Mouse (Mus musculus) hindbrain, embryonic 11.5 days (tissue): ENCODE results near the gene Olfr446. TPM values are rescaled to one million over a fixed set of nuclear protein-coding genes. Genes with fewer than 3 reads are reported as not detected.
A peak's percentile ranks its signal among the peaks of the same experiment; 100 is the strongest.

Experiments used
- ATAC-seq: fragments of 200-750 bp; cut with Nextera tagmentation; 2 replicates; pipeline ENCODE4 v1.8.0; 2017; ENCODE audit warnings: mild to moderate bottlenecking, moderate TSS enrichment, moderate library complexity; ENCODE audit not compliant: low FRiP score
- DNase-seq: peaks from one replicate; pipeline ENCODE4 v3.0.0-alpha.2; 2015; ENCODE audit warnings: low spot score
- H3K27ac ChIP-seq: fragments of 300-500 bp; sonication (generic); 2 replicates; pipeline ENCODE4 v1.5.1; 2014; ENCODE audit warnings: mild to moderate bottlenecking, low read depth, low read length
- H3K27me3 ChIP-seq: fragments of 300-500 bp; sonication (generic); 2 replicates; pipeline ENCODE4 v1.6.1; 2014; ENCODE audit warnings: mild to moderate bottlenecking, low read length, moderate library complexity, mixed read lengths; ENCODE audit not compliant: control insufficient read depth, insufficient read depth
- H3K36me3 ChIP-seq: fragments of 300-500 bp; sonication (generic); 2 replicates; pipeline ENCODE4 v1.6.1; 2014; ENCODE audit warnings: mild to moderate bottlenecking, low read length, moderate library complexity, mixed read lengths; ENCODE audit not compliant: control insufficient read depth, insufficient read depth
- H3K4me1 ChIP-seq: fragments of 300-500 bp; sonication (generic); replicated peaks from 2 replicates; pipeline ENCODE4 v1.6.1; 2014; ENCODE audit warnings: low read length, mixed read lengths; ENCODE audit not compliant: control insufficient read depth, insufficient read depth
- H3K4me2 ChIP-seq: fragments of 300-500 bp; sonication (generic); replicated peaks from 2 replicates; pipeline ENCODE4 v1.6.1; 2014; ENCODE audit warnings: mild to moderate bottlenecking, low read depth, low read length
- H3K4me3 ChIP-seq: fragments of 300-500 bp; sonication (generic); 2 replicates; pipeline ENCODE4 v1.5.1; 2014; ENCODE audit warnings: low read depth, low read length
- H3K9ac ChIP-seq: fragments of 300-500 bp; sonication (generic); 2 replicates; pipeline ENCODE4 v1.6.1; 2014; ENCODE audit warnings: low read depth, low read length
- H3K9me3 ChIP-seq: fragments of 300-500 bp; sonication (generic); 2 replicates; pipeline ENCODE4 v1.6.1; 2016; ENCODE audit warnings: low read length; ENCODE audit not compliant: control insufficient read depth
- WGBS: fragments of 180-500 bp; shearing (Covaris S2); extraction: QIAGEN DNeasy Blood & Tissue Kit; methylation state at CpG from one replicate; pipeline ENCODE4 v1.1.7; 2014; 5-methylcytosine and 5-hydroxymethylcytosine counted together
- polyA plus RNA-seq: library from polyadenylated mRNA; unstranded; fragments of >200 nt; fragmentation: Nextera tagmentation; extraction: Ambion mirVana; gene quantifications from 2 replicates; pipeline ENCODE4 v1.2.1, GENCODE M21; 2014

The Olfr446 gene
- polyA plus RNA-seq: not detected in 2 replicates

- H3K27ac ChIP-seq: no peak within 1 kb of the TSS
- no peak within 1 kb of the TSS for H3K4me3 ChIP-seq
- 70% methylated on average over 2 of the region's 2 CpGs for WGBS
- ATAC-seq: no peak
- no peaks in the 10 kb centered on the region for H3K9me3 ChIP-seq
- no peaks in the 10 kb centered on the region for H3K4me1 ChIP-seq
- H3K36me3 ChIP-seq: no peaks in the 10 kb centered on the region
- DNase-seq: no peak
- H3K4me2 ChIP-seq: no peak within 1 kb of the TSS
- H3K27me3 ChIP-seq: no peaks in the 10 kb centered on the region
- no peak within 1 kb of the TSS for H3K9ac ChIP-seq
These were observed at the start of gene Olfr446 for GRCm38 (mm10) chr6:42921077-42921476. Gene Olfr446 (plus strand): TSS chr6:42921377.

DNA sequence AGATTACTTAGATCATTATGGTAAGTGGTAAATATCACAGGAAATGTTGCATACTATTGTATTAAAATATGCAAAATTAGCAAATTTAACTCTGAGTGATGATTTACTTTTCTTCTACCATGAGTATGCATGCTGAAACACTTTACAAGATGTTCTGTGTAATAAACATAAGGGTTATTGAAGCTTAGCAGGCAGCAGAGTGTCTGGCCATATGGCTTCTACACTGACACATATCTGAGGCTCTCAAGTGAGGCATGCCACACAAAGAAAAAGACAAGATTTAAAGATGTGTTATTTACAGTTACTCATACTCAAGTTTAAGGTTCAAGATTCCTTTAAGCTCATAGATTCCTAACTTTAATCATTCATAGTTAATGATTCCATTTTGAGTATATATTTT lies 44.9 kb upstream of the Olfr446 start:
- ATAC-seq: no peak
- H3K4me1 ChIP-seq: no peaks in the 10 kb centered on the region
- DNase-seq: no peak
- H3K27ac ChIP-seq: no peak overlapping the region
- no peak overlapping the region for H3K4me2 ChIP-seq
- H3K9me3 ChIP-seq: no peaks in the 10 kb centered on the region
- H3K27me3 ChIP-seq: no peaks in the 10 kb centered on the region
- H3K36me3 ChIP-seq: no peaks in the 10 kb centered on the region
- H3K9ac ChIP-seq: no peak overlapping the region
- no peak overlapping the region for H3K4me3 ChIP-seq

GRCm38 (mm10) chr6:42890141-42890540 lies 31.0 kb upstream of the Olfr446 start, which contains the start of gene Olfr448:
Gene Olfr448 (plus strand): TSS chr6:42890441.
- H3K9ac ChIP-seq: no peak within 1 kb of the TSS
- WGBS: 91% methylated on average over 1 of the region's 1 CpGs
- H3K27me3 ChIP-seq: no peaks in the 10 kb centered on the region
- no peak within 1 kb of the TSS for H3K4me2 ChIP-seq
- no peaks in the 10 kb centered on the region for H3K4me1 ChIP-seq
- no peak for DNase-seq
- no peak within 1 kb of the TSS for H3K27ac ChIP-seq
- H3K4me3 ChIP-seq: no peak within 1 kb of the TSS
- no peaks in the 10 kb centered on the region for H3K9me3 ChIP-seq
- ATAC-seq: no peak
- no peaks in the 10 kb centered on the region for H3K36me3 ChIP-seq

DNA sequence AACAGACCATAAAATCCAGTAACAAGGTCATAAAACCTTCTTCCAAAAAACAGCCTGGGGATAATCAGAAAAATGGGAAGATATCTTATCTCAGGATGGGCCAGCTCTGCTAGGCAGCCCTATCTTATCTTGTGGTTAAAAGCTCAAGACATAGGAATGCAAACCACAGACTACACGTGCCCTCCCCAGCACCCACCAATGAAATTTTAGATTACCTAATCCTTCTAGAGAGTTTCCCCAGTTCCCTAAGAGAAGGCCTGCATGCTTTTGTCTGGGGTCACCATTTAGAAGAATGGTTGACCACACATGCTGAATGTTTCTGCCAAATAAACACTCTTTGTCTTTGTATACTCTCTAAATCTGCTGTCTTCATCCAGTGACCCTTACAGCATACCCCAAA lies 20.8 kb upstream of the Olfr446 start:
- DNase-seq (no peak), ATAC-seq (no peak)
- Histone ChIP-seq H3K4me3 (no peak overlapping the region), H3K4me2 (no peak overlapping the region), H3K27me3 (no peaks in the 10 kb centered on the region), H3K36me3 (no peaks in the 10 kb centered on the region), H3K9ac (no peak overlapping the region), H3K4me1 (no peaks in the 10 kb centered on the region), H3K27ac (no peak overlapping the region), H3K9me3 (no peaks in the 10 kb centered on the region)
- 31% methylated on average over 1 of the region's 1 CpGs for whole genome bisulfite sequencing

GRCm38 (mm10) chr6:42908578-42908977 lies 12.6 kb upstream of the Olfr446 start, which contains the start of gene Olfr447:
Gene Olfr447 (plus strand): TSS chr6:42908878.
- Histone ChIP-seq H3K9ac (no peak within 1 kb of the TSS), H3K27ac (no peak within 1 kb of the TSS), H3K4me2 (no peak within 1 kb of the TSS), H3K9me3 (no peaks in the 10 kb centered on the region), H3K4me1 (no peaks in the 10 kb centered on the region), H3K27me3 (no peaks in the 10 kb centered on the region), H3K36me3 (no peaks in the 10 kb centered on the region), H3K4me3 (no peak within 1 kb of the TSS)
- no peak for ATAC-seq
- no peak for DNase-seq

DNA sequence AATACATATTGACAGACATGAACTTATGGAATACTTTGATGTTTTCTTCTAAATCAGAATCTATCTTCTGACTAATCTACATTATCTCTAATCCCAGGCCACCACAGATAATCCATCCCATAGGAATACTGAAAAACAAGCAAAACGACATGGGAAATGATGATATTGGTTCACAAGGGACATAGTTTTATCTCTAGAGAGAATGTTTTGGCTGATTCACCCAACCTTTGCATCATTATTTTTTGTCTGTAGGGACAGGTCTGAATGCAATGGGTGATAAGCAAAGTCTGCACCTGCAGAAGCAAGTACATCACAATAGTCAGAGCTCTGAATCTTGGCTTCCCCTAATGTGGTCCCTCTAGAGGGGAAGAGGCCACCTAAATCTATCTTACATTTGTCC lies 27.6 kb downstream of the Olfr446 start, which contains the start of gene Olfr444:
Gene Olfr444, plus strand, starts transcription at position 301 of the 400 bp plus-strand sequence.
- Histone ChIP-seq H3K4me1 (no peaks in the 10 kb centered on the region), H3K9me3 (no peaks in the 10 kb centered on the region), H3K4me3 (no peak within 1 kb of the TSS), H3K36me3 (no peaks in the 10 kb centered on the region), H3K27me3 (no peaks in the 10 kb centered on the region), H3K9ac (no peak within 1 kb of the TSS), H3K4me2 (no peak within 1 kb of the TSS), H3K27ac (no peak within 1 kb of the TSS)
- ATAC-seq (no peak), DNase-seq (no peak)
- WGBS: 74% methylated on average over 1 of the region's 1 CpGs

DNA sequence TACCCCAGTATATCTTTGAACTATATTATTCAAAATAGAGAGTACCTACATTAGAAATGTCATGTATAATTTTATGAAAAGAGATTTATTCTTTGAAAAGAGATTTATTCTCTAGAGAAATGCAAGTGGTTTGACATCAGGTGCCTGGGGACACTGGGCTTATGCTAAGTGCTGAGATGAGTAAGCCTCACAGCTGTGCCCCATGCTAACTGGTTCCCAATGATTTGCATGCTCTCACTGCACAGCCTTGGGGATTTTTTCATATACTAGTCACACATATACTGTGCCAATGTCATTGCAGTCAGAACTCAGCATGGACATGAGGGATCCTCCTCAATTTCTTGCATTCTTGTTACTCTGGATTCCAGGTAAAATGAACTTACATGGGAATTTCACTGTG lies 59.2 kb downstream of the Olfr446 start:
- Histone ChIP-seq H3K9ac (no peak overlapping the region), H3K27me3 (no peaks in the 10 kb centered on the region), H3K9me3 (no peaks in the 10 kb centered on the region), H3K4me2 (no peak overlapping the region), H3K4me1 (no peaks in the 10 kb centered on the region), H3K4me3 (no peak overlapping the region), H3K36me3 (no peaks in the 10 kb centered on the region), H3K27ac (no peak overlapping the region)
- DNase-seq (peak; percentile 1), ATAC-seq (peak; percentile 72)

Other genes starting within 250 kb of the Olfr446 start
- 161 and 162 TPM in 2 replicates for gene Tcaf1, start 211.3 kb upstream of the Olfr446 start, polyA plus RNA-seq
- not detected in 2 replicates for gene Olfr453, start 182.0 kb upstream of the Olfr446 start, polyA plus RNA-seq
- gene Olfr38, start 165.0 kb upstream of the Olfr446 start, polyA plus RNA-seq: not detected in 2 replicates
- not detected in 2 replicates for gene Olfr452, start 136.3 kb upstream of the Olfr446 start, polyA plus RNA-seq
- not detected in 2 replicates for gene Olfr450, start 109.4 kb upstream of the Olfr446 start, polyA plus RNA-seq
- not detected in 2 replicates for gene Olfr449, start 87.0 kb upstream of the Olfr446 start, polyA plus RNA-seq
- gene Olfr448, start 30.9 kb upstream of the Olfr446 start, polyA plus RNA-seq: not detected in 2 replicates
- gene Olfr447, start 12.5 kb upstream of the Olfr446 start, polyA plus RNA-seq: not detected in 2 replicates
- not detected in 2 replicates for gene Olfr444, start 27.7 kb downstream of the Olfr446 start, polyA plus RNA-seq
- gene Olfr441, start 185.0 kb downstream of the Olfr446 start, polyA plus RNA-seq: not detected in 2 replicates
- not detected in 2 replicates for gene Olfr237-ps1, start 225.2 kb downstream of the Olfr446 start, polyA plus RNA-seq
- gene Olfr437, start 241.9 kb downstream of the Olfr446 start, polyA plus RNA-seq: not detected in 2 replicates